Mouse (Mus musculus) kidney, embryonic 14.5 days (tissue): Measurements from ENCODE around the gene Gpx6. TPM values are rescaled to one million over a fixed set of nuclear protein-coding genes. Genes with fewer than 3 reads are reported as not detected.

Source experiments
- ATAC-seq: fragments of 200-750 bp; cut with Nextera tagmentation; 2 replicates; pipeline ENCODE4 v1.8.0; 2017; ENCODE audit warnings: moderate number of reproducible peaks, mild to moderate bottlenecking, moderate TSS enrichment, moderate library complexity; ENCODE audit not compliant: low FRiP score, low TSS enrichment
- H3K27ac ChIP-seq: fragments of 300-500 bp; sonication (generic); 2 replicates; pipeline ENCODE4 v1.5.1; 2014; ENCODE audit warnings: low read depth, mild to moderate bottlenecking, low read length, moderate library complexity, mixed read lengths
- H3K27me3 ChIP-seq: fragments of 300-500 bp; sonication (generic); 2 replicates; pipeline ENCODE4 v1.6.1; 2014; ENCODE audit warnings: mild to moderate bottlenecking, low read length; ENCODE audit not compliant: control insufficient read depth, insufficient read depth
- H3K36me3 ChIP-seq: fragments of 300-500 bp; sonication (generic); 2 replicates; pipeline ENCODE4 v1.6.1; 2014; ENCODE audit warnings: low read length, mixed read lengths; ENCODE audit not compliant: control insufficient read depth, insufficient read depth
- H3K4me1 ChIP-seq: fragments of 300-500 bp; sonication (generic); 2 replicates; pipeline ENCODE4 v1.6.1; 2014; ENCODE audit warnings: low read length, mixed read lengths; ENCODE audit not compliant: control insufficient read depth, insufficient read depth
- H3K4me2 ChIP-seq: fragments of 300-500 bp; sonication (generic); replicated peaks from 2 replicates; pipeline ENCODE4 v1.6.1; 2014; ENCODE audit warnings: low read depth, mild to moderate bottlenecking, low read length
- H3K4me3 ChIP-seq: fragments of 300-500 bp; sonication (generic); 2 replicates; pipeline ENCODE4 v1.5.1; 2014; ENCODE audit warnings: mild to moderate bottlenecking, low read length
- H3K9ac ChIP-seq: fragments of 300-500 bp; sonication (generic); 2 replicates; pipeline ENCODE4 v1.6.1; 2014; ENCODE audit warnings: low read depth, mild to moderate bottlenecking, low read length, moderate library complexity
- H3K9me3 ChIP-seq: fragments of 300-500 bp; sonication (generic); 2 replicates; pipeline ENCODE4 v1.6.1; 2016; ENCODE audit warnings: low read length; ENCODE audit not compliant: control insufficient read depth
- WGBS: fragments of 180-500 bp; shearing (Covaris S2); extraction: QIAGEN DNeasy Blood & Tissue Kit; methylation state at CpG from one replicate; pipeline ENCODE4 v1.1.7; 2014; 5-methylcytosine and 5-hydroxymethylcytosine counted together
- polyA plus RNA-seq: library from polyadenylated mRNA; unstranded; fragments of >200 nt; fragmentation: Nextera tagmentation; extraction: Ambion mirVana; gene quantifications from 2 replicates; pipeline ENCODE4 v1.2.1, GENCODE M21; 2014

Gene Gpx6
- 3.4 and 3.9 TPM in 2 replicates for polyA plus RNA-seq

DNA sequence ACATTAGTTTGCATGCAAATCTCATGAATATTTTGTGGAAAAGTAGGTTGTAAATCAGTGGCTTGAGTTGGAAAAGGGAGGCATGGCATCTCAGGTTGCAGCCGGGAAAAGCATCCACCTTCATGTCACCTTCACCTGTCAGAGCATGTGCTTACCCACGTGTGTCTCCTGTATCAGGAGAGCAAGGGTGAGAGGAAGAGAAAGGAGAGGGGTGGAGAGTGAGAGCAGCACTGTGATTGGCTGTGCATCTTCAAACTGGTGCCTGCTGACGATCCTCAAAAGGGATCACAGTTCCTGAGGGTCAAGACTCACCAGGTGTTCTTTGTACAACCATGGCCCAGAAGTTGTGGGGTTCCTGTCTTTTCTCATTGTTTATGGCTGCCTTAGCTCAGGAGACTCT lies at the start of gene Gpx6:
Gpx6 (plus strand) TSS at position 200 of the 400 bp plus-strand sequence.
- H3K4me2 ChIP-seq: no peak within 1 kb of the TSS
- WGBS: 8% methylated on average over 3 of the region's 3 CpGs
- ATAC-seq: peak; percentile 70; the same call in 1 of the 2 replicates
- H3K27ac ChIP-seq: no peak within 1 kb of the TSS
- H3K4me1 ChIP-seq: peaks cover 3% of the 10 kb centered on the region; the same call in 1 of the 2 replicates
- H3K36me3 ChIP-seq: no peaks in the 10 kb centered on the region
- H3K9ac ChIP-seq: no peak within 1 kb of the TSS
- H3K9me3 ChIP-seq: no peaks in the 10 kb centered on the region
- no peak within 1 kb of the TSS for H3K4me3 ChIP-seq
- H3K27me3 ChIP-seq: no peaks in the 10 kb centered on the region

DNA sequence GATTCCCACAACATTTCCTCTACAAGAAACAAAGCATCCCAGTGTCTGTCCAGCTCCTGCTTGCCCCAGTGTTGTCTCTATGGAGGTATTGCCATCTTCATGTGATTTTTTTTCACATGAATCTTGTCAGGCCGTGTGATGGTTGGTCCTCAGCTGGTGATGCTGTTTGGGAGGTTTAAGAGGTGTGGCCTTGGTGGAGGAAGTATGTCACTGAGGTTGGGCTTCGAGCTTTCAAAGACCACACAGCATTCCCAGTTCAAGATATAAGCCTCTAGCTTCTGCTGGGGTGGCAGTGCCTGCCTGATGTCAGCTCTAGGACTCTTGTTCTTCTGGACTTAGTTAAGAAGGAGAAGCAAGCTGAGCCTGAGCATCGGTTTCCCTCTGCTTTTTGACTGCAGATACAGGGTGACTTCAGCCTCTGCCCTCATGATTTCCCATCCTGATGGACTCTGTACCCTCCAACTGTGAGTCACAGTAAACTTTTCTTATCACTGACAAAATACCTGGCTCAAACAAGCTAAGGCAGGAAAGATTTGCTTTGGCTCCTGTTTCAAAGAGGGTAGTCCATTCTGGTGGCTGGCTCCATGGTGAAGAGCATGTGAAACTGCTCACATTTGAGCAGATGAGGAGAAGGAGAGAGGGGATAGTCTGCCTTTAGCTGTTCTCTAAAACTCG lies 49.0 kb upstream of the Gpx6 start:
- Histone ChIP-seq H3K4me1 (peaks cover 7% of the 10 kb centered on the region; the same call in 1 of the 2 replicates), H3K36me3 (no peaks in the 10 kb centered on the region), H3K4me2 (no peak overlapping the region), H3K9me3 (no peaks in the 10 kb centered on the region), H3K27ac (no peak overlapping the region), H3K9ac (no peak overlapping the region), H3K4me3 (no peak overlapping the region), H3K27me3 (no peaks in the 10 kb centered on the region)
- no peak for ATAC-seq
- 70% methylated on average over 4 of the region's 4 CpGs for WGBS

DNA sequence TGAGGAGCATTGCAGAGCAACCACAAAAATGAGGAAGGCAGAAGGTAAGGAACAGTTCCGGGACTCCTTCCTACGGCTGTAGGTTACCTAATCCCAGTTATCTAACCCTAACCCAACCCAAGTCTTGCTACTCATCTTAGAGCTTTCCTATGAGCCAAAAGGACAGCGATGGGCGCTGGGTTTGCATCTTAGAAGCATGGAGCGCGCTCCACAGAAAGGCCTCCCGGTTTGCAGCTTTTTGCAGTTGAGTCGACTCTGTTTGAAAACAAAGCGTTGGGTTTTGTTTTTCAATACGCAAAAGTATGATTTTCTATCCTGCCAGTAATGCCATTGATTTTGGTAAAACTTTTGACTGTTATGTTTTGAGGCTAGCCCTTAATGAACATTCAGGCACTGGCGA lies 48.0 kb upstream of the Gpx6 start:
- no peaks in the 10 kb centered on the region for H3K27me3 ChIP-seq
- H3K27ac ChIP-seq: no peak overlapping the region
- H3K4me2 ChIP-seq: peak overlapping the region; percentile 41
- no peak for ATAC-seq
- H3K4me3 ChIP-seq: peak overlapping the region; percentile 54
- H3K4me1 ChIP-seq: peaks cover 5% of the 10 kb centered on the region; the same call in 1 of the 2 replicates
- no peaks in the 10 kb centered on the region for H3K9me3 ChIP-seq
- 2% methylated on average over 11 of the region's 11 CpGs for WGBS
- H3K36me3 ChIP-seq: no peaks in the 10 kb centered on the region
- peak overlapping the region; percentile 46 for H3K9ac ChIP-seq

DNA sequence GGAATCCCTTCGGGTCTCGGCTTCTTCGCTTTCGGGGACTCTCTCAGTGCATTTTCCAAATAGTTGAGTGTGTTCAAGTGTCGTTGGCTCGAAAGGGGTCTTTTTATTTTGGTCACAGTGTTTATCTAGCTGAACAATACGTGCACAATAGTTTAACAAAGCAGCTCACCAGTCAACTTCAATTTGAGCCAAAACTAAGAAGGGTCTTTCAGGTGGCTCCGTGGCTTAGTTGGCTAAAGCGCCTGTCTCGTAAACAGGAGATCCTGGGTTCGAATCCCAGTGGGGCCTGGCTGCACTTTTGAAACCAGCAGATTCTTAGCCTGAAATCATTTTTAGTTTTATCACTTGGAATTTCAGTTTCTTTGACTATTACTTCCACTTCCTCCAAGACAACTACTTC lies 47.6 kb upstream of the Gpx6 start:
- Histone ChIP-seq H3K4me1 (0 out of 2 replicates have a peak, but pooled peaks cover 4% of the 10 kb centered on the region), H3K9ac (peak overlapping the region; percentile 46), H3K27me3 (no peaks in the 10 kb centered on the region)

DNA sequence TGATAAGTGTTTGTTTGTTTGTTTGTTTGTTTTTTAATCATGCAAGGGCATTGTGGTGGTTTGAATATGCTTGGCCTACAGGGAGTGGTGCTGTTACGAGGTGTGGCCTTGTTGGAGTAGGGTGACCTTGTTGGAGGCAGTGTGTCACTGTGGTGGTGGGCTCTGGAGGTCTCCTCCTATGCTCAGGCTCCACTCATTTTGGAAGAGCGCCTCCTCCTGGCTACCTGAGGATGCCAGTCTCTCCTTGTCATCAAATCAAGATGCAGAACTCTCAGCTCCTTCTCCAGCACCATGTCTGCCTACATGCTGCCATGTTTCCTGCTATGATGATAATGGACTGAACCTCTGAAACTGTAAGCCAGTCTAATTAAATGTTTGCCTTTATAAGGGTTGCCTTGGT lies 46.2 kb upstream of the Gpx6 start:
- ATAC-seq: no peak
- Histone ChIP-seq H3K27ac (no peak overlapping the region), H3K36me3 (no peaks in the 10 kb centered on the region), H3K4me2 (no peak overlapping the region), H3K27me3 (no peaks in the 10 kb centered on the region), H3K9me3 (no peaks in the 10 kb centered on the region), H3K4me3 (no peak overlapping the region), H3K4me1 (0 out of 2 replicates have a peak, but pooled peaks cover 4% of the 10 kb centered on the region), H3K9ac (no peak overlapping the region)
- WGBS: 67% methylated on average over 2 of the region's 2 CpGs

More for the DNA sequence above, 47.6 kb upstream of the Gpx6 start:
- no peaks in the 10 kb centered on the region for H3K9me3 ChIP-seq
- WGBS: 2% methylated on average over 11 of the region's 11 CpGs
- no peak for ATAC-seq
- H3K27ac ChIP-seq: no peak overlapping the region
- H3K4me3 ChIP-seq: peak overlapping the region; percentile 54
- H3K4me2 ChIP-seq: peak overlapping the region; percentile 41
- H3K36me3 ChIP-seq: no peaks in the 10 kb centered on the region

DNA sequence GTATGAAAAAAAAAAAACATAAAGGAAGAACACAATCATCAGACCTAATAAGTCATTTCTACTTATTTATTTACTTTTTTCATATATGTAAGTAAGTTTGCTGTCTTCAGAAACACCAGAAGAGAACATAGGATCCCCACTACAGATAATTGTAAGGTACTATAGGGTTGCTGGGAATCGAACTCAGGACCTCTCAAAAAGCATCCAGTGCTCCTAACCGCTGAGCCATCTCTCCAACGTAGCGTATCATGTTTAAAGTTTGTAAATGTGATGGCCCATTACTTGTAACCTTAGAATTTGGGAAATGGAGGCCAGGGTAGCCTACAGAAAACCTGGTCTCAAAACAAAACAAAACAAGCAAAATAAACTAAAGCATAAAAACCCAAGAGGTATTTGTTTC lies 44.4 kb upstream of the Gpx6 start:
- H3K27ac ChIP-seq: no peak overlapping the region
- H3K36me3 ChIP-seq: no peaks in the 10 kb centered on the region
- H3K27me3 ChIP-seq: no peaks in the 10 kb centered on the region
- no peak for ATAC-seq
- H3K9me3 ChIP-seq: no peaks in the 10 kb centered on the region
- WGBS: 22% methylated on average over 4 of the region's 4 CpGs
- H3K9ac ChIP-seq: no peak overlapping the region
- peak overlapping the region; percentile 11; the same call in 1 of the 2 replicates for H3K4me3 ChIP-seq
- H3K4me1 ChIP-seq: 0 out of 2 replicates have a peak, but pooled peaks cover 4% of the 10 kb centered on the region
- H3K4me2 ChIP-seq: peak overlapping the region; percentile 34

DNA sequence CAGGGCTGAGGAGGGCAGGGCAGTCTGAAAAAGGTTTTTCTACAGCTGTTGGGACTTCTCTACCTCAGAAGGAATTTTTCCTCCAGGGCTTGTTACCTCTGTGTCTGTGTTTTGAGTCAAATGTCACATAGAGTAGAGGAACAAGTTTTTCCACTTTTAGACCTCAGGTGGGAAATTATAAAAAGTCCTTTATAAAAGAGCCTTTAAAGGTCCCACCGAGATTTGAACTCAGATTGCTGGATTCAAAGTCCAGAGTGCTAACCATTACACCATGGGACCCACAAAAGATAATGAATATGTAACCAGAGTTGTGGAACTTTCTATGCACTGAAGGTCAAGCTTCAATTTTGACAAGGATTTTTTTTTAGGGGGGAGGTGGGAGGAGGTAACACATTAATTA lies 43.7 kb upstream of the Gpx6 start:
- ATAC-seq: peak; percentile 16; the same call in 1 of the 2 replicates
- Histone ChIP-seq H3K9ac (no peak overlapping the region; the same call in 1 of the 2 replicates), H3K27me3 (no peaks in the 10 kb centered on the region), H3K4me3 (peak overlapping the region; percentile 11; the same call in 1 of the 2 replicates), H3K4me2 (peak overlapping the region; percentile 34), H3K9me3 (no peaks in the 10 kb centered on the region), H3K36me3 (no peaks in the 10 kb centered on the region), H3K27ac (no peak overlapping the region), H3K4me1 (0 out of 2 replicates have a peak, but pooled peaks cover 4% of the 10 kb centered on the region)
- 6% methylated on average over 1 of the region's 1 CpGs for WGBS

DNA sequence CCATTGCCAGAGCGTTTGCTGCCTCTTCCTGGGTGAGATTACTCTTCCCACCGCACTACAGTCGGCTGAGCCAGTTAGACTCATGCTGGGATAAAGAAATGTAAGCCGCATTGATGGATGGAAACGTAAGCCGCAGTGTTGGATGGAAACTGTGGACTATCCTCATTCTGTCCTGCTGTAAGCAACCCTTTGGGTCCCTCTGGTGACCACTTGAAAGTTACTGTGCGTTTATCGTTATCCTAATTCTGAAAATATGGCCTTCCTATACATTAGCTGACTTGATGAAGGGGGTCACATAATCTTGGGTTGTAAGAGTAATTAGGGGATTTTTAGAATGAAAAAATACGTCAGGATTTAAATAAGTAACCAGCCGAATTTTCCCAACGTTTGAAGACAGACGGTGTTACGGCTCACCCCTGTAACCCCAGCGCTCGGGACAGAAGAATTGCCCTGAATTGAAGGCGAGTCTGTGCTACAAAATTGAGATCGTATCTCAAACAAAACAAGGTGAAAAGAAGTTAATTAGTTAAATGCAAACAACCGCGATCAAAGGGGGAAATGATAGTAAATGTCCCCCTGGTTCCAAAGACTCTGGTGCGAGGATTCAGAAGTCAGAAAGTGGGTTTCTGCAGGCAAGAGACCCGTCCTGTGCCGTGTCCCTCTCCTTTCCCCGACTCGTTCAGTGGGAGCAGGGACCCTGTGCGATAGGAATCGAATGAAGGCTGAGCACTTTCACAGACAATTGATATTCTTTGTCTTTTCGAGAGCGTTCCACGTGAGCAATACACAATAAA lies 36.7 kb upstream of the Gpx6 start:
- H3K27ac ChIP-seq: no peak overlapping the region
- peak overlapping the region; percentile 36 for H3K9ac ChIP-seq
- WGBS: under 1% methylated on average over 29 of the region's 29 CpGs
- H3K4me1 ChIP-seq: no peaks in the 10 kb centered on the region
- no peaks in the 10 kb centered on the region for H3K36me3 ChIP-seq
- H3K4me3 ChIP-seq: peak overlapping the region; percentile 49
- no peaks in the 10 kb centered on the region for H3K9me3 ChIP-seq
- H3K4me2 ChIP-seq: peak overlapping the region; percentile 76
- peak; percentile 76 for ATAC-seq
- peaks cover 3% of the 10 kb centered on the region; the same call in 1 of the 2 replicates for H3K27me3 ChIP-seq
